Mouse (Mus musculus) megakaryocyte progenitor cell, adult 5-6 weeks (primary cell): ENCODE data around the gene Cog3. TPM values are rescaled to one million over a fixed set of nuclear protein-coding genes. Genes with fewer than 3 reads are reported as not detected.

ENCODE experiments used
- ATAC-seq: replicated peaks from 2 replicates; pipeline ENCODE4 v1.8.0; 2016; ENCODE audit warnings: mild to moderate bottlenecking, moderate TSS enrichment, inconsistent platforms; ENCODE audit not compliant: poor library complexity
- total RNA-seq, 2 experiments: library from RNA; stranded (forward) in 1 of 2; stranded (reverse) in 1 of 2; fragments of 157-497, 149-512 nt in 1 of 2; fragments of 200-1000 nt in 1 of 2; gene quantifications; 2 replicates each; pipeline versions ENCODE4 v1.2.3 to v1.2.4; 2015 to 2017

Gene Cog3
- 20.1 and 22.5 TPM in 2 replicates for total RNA-seq (2015)
- total RNA-seq (2017) = 25.4 and 25.5 TPM in 2 replicates

DNA sequence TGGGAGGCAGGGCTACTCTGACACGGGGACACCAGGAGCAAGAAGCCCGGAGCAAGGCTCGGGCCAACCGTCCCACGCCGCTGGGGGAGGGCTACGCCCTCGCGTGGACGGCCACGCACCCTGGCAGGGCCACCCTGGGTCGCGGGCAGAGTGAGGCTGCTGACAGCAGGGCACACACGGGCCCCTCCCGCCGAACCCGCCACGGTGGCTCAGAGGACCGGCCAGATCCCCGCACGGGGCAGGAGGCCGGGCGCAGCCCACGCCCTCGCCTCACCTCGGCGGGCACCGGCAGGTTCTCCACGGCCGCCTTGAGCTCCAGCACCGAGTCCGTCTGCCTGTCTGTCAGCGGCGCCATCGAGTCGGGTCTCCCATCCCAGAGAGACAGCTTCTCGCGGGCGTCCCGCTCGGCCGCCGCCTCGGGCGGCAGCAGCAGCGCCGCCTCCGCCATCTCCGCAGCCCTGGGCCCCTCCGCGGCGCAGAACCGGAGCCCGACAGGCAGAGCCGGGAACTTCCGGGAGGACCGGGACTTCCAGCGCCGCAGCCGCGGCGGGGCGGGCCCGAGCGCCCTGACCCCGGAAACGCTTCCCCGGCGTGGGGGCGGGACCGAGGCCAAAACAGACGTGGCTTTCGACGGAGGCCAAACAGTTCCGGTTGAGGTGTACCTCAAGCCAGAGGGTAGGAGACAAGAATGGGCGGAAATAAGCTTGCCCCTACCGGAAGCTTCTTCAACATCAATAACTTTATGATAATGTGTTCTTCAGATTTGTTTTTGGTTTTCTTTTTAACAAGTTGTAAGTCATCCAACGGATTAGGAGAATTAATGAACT, at the start of gene Cog3:
Gene Cog3, minus strand, starts transcription at position 527 of the 827 bp plus-strand sequence.
- ATAC-seq = peak; percentile 89

- no peak for ATAC-seq
Measured at GRCm38 (mm10) chr14:75797769-75798386, 43.6 kb upstream of the Cog3 start.

- no peak for ATAC-seq
Measured at GRCm38 (mm10) chr14:75795918-75796317, 41.6 kb upstream of the Cog3 start.

GRCm38 (mm10) chr14:75794726-75795125, 40.4 kb upstream of the Cog3 start:
- ATAC-seq = no peak

DNA sequence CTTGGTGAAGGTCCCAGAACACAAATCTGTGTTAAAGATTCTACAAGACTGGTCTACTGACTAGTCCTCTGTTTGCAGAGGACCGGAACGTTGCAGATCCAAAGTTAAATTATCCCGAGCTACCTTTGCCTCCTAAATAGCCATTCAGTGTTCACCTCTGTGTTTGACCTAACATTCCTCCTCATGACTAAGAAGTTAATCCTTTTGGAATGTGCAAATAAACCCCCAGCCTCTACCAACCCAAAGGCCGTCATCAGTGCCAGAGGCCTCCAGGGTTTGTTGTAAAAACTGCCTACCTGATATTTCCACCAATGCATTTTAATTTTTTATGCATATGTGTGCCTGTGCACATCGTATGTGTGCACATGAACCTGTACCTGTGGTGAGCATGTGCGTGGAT, 40.0 kb upstream of the Cog3 start:
- ATAC-seq = no peak

GRCm38 (mm10) chr14:75793110-75793509, 38.8 kb upstream of the Cog3 start:
- ATAC-seq = no peak

DNA sequence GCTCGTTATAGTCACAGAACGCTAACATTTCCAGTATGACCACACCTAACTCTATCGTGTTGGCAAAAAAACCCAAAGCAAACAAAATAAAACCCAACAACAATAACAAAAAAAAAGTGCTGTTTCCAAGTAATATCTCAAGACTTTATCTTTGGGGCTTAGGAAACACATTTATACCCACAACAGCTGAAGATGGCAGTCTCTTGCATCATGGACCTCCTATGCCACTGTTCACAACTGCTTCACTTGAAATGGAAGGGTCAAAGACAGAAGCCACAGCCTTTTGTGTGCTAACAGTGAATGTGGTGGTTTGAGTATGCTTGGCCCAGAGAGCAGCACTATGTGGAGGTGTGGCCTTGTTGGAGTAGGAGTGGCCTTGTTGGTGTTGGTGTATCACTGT, 37.1 kb upstream of the Cog3 start:
- ATAC-seq = no peak

DNA sequence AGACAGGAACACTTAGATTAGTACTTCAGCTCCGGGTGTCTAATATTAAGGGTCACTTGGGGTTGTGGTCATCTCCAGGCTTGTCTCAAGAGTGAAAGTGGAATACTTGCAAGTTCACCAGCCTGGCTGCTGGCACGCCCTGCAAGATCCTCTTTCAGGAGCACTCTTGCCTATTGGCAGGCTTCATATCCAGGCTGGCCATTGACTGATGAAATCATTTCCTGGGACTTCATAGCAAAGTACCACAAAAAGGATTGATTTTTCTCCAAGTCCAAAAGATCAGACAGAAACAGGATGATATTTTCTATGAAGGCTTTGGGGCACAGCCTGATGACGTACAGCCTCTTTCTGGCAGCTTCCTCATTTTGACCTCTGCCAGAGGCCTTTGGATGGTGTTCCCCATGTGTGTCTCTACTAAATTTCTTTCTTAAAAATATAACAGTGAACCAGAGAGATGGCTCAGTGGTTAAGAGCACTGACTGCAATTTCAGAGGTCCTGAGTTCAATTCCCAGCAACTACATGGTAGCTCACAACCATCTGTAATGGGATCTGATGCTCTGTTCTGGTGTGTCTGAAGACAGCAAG, 36.2 kb upstream of the Cog3 start:
- ATAC-seq = no peak

DNA sequence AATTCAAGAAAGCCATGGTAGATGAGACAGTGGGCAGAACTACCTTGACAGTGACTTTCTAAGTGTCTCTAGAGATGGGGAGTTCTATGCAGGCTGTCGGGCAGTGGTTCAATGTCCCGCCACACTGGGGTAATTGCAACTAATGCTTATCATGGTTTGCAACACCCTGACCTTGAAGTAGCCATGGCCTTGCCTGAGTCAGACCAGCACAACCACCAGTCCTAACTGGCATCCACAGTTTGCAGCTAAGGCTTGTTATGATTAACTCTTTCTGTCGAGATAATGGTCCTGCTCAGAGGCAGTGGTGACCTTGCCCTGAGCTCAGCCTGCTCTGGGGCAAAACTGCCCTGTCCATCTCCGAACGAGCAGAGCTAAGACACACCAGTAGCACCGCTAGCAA, 35.0 kb upstream of the Cog3 start:
- ATAC-seq = no peak

DNA sequence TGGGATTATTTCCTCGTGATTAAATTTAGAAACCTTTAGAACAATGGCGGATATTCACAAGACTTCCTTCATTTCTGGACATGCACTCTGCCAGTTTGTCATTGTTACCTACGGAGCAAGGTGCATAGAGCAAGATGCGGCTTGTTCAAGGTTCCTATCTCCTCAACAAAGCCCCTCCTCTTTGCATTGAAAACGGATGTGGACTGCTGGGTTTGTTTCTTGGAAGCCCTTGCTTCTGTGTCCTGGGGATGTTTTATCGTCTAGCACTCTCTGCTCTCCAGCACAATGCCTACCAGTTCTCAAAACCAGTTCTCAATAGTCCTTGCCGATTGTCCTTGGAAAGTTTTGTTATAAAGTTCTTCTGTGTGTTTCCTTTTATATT, 33.5 kb upstream of the Cog3 start:
- ATAC-seq = no peak

GRCm38 (mm10) chr14:75786868-75787793, 32.8 kb upstream of the Cog3 start, which contains the start of gene Slc25a30:
Gene Slc25a30, minus strand, starts transcription at chr14:75787037.
- ATAC-seq = peak; percentile 97

DNA sequence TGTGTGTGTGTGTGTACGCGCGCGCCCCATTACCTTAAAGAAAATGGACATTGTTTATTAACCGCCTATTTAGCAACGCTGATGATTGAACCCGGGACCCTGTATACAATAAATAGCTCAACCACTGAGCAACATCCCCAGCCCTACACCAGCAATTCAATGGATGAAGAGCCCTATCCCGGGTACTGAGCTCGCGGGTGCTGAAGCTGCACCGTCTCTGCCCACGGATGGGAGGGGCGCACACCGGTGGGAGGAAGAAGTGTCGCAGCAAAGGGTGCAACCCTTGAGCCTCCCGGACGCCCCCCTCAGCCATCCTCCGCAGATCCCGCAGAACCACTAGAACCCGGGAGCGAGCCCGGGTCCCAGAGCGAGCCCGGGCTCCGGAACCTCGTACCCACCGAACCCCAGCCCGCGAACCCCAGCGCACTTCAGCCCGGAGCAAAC, 32.1 kb upstream of the Cog3 start:
- ATAC-seq = peak; percentile 56

GRCm38 (mm10) chr14:75779913-75780312, 25.6 kb upstream of the Cog3 start:
- ATAC-seq = no peak

- no peak for ATAC-seq
Measured at GRCm38 (mm10) chr14:75776637-75777036, 22.3 kb upstream of the Cog3 start.

DNA sequence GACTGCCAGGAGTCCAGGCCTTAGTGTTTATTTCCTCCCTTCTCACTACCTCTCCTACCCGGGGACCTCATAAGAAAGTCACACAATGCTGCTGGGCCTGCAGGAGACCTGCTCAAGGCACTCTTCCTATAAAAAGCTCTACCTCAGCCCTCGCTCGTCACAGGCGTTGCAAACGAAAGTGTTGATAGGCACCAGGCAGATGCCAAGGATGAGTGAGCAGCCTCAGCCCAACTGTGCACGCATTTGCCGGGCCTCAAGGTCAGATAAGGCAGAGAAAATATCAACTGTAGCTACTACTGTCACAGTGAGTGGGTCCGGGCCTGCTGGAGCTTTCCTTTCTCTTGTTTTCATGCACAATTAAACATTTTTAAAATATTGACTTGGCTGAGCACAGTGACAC, 19.1 kb upstream of the Cog3 start:
- ATAC-seq = peak; percentile 92

DNA sequence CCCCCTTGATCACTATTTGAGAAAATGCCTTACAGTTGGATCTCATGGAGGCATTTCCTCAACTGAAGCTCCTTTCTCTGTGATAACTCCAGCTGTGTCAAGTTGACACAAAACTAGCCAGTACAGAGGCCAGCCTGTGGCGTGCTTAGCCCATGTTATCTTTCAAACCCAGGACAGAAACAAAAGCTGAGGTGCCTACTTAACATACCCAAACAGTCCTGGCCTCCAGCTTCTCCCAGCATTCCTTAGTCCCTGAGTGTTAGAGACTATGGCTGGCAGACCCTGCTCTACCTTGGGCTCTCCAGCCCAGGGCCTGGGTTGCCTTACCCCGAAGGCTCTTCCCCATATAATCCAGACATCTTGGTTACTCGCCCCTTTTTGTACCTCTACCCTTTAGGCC, 18.1 kb upstream of the Cog3 start:
- peak; percentile 20; the same call in 1 of the 2 replicates for ATAC-seq

DNA sequence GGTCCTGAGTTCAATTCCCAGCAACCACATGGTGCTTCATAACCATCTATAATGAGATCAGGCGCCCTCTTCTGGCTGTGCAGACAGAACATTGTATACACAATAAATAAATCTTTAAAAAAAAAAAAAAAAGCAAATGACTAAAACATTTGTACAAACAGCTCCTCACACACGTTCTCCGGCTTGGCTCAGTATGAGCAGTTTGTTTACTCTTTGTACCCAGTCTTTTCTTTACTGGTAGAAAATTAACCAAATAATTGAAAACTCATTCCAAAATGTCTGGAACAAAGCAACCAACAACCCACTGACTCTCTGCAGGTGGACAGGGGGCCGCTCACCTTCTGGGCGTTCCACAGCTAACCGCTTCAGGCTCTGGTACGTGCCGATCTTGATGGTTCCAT, 16.8 kb upstream of the Cog3 start:
- ATAC-seq = no peak

DNA sequence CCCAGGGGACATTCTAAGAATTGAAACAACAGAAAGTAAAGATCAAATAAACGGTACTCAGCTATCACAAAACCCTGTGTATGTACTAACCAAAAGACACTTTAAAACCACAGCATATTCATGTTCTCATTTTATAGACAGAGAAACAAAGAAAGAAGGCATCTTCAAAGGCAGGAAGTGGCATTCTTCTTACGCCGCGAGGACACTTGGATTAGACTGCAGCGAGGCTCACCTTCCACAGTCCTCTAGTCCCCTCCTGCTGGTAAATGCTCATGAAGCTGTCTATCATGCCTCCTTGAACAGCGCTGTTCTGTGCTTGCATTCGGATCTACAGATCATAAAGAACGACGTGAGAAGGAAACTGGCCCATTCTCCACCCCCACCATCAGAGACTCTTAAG, 15.0 kb upstream of the Cog3 start:
- ATAC-seq = no peak

- no peak for ATAC-seq
Measured at GRCm38 (mm10) chr14:75768275-75768608, 13.9 kb upstream of the Cog3 start.

- peak; percentile 84 for ATAC-seq
Measured at GRCm38 (mm10) chr14:75767492-75768274, 13.4 kb upstream of the Cog3 start.
